In genomic region chr9:61253761-61254160, GRCm38 (mm10) we compare ENCODE assay signal across 26 mouse cellular contexts.
"Had no signal": no experiment of that assay in that cellular context is flagged by ENCODE, and none has a peak within 500 bp of the region (broad histone marks: within the 10 kb centered on the region; RNA-seq: fewer than 3 reads in every experiment).

No protein-coding gene starts in this region.

- DNase-seq: cerebellum, adult 9-11 months; cerebellum, postnatal 10 days; cerebellum, postnatal 14 days; cerebellum, postnatal 25 days; cerebellum, postnatal 36 days; embryo, embryonic 11 days; gastrocnemius, adult 2 months; gastrocnemius, postnatal 10 days; gastrocnemius, postnatal 14 days; gastrocnemius, postnatal 25 days; gastrocnemius, postnatal 36 days; heart, adult 11 months; heart, adult 18-20 months; heart, adult 2 months had no signal

- H3K4me3 ChIP-seq: embryonic facial prominence, embryonic 10.5 days; embryonic facial prominence, embryonic 12.5 days; embryonic facial prominence, embryonic 13.5 days; embryonic facial prominence, embryonic 15.5 days; erythroblast, embryonic 14.5 days; forebrain, embryonic 10.5 days; forebrain, embryonic 12.5 days; forebrain, embryonic 13.5 days; forebrain, embryonic 15.5 days; gastrocnemius, adult 2 months; heart, adult 2 months; heart, embryonic 10.5 days had no signal

- ATAC-seq: forebrain, embryonic 13.5 days; forebrain, embryonic 14.5 days; forebrain, embryonic 15.5 days; forebrain, embryonic 16.5 days had no signal

- H3K4me1 ChIP-seq: forebrain, embryonic 15.5 days; heart, embryonic 10.5 days had no signal

- H3K9ac ChIP-seq: embryonic facial prominence, embryonic 12.5 days; embryonic facial prominence, embryonic 13.5 days; embryonic facial prominence, embryonic 15.5 days; forebrain, embryonic 12.5 days; forebrain, embryonic 13.5 days; forebrain, embryonic 15.5 days had no signal

- H3K4me2 ChIP-seq: embryonic facial prominence, embryonic 12.5 days; embryonic facial prominence, embryonic 13.5 days; embryonic facial prominence, embryonic 15.5 days; forebrain, embryonic 12.5 days; forebrain, embryonic 13.5 days; forebrain, embryonic 15.5 days had no signal

- H3K9me3 ChIP-seq: embryonic facial prominence, embryonic 10.5 days; embryonic facial prominence, embryonic 12.5 days; embryonic facial prominence, embryonic 15.5 days; forebrain, embryonic 10.5 days; forebrain, embryonic 12.5 days; forebrain, embryonic 13.5 days; forebrain, embryonic 15.5 days; heart, embryonic 10.5 days had no signal

- H3K36me3 ChIP-seq: embryonic facial prominence, embryonic 10.5 days; embryonic facial prominence, embryonic 12.5 days; embryonic facial prominence, embryonic 13.5 days; embryonic facial prominence, embryonic 15.5 days; forebrain, embryonic 10.5 days; forebrain, embryonic 12.5 days; forebrain, embryonic 15.5 days; heart, embryonic 10.5 days had no signal

- H3K27ac ChIP-seq: embryonic facial prominence, embryonic 10.5 days; embryonic facial prominence, embryonic 12.5 days; embryonic facial prominence, embryonic 13.5 days; embryonic facial prominence, embryonic 15.5 days; forebrain, embryonic 10.5 days; forebrain, embryonic 12.5 days; forebrain, embryonic 13.5 days; forebrain, embryonic 15.5 days; gastrocnemius, adult 2 months; heart, adult 2 months; heart, embryonic 10.5 days had no signal

- H3K27me3 ChIP-seq: forebrain, embryonic 12.5 days; forebrain, embryonic 13.5 days; forebrain, embryonic 15.5 days had no signal
